Mouse (Mus musculus): ENCODE measurements around the gene Ifit1bl1.
"Not testable (repeated sequence)": the region's sequence is repeated elsewhere in the genome, so short reads cannot be mapped to it uniquely, and the experiment has no call there.

Ifit1bl1 gene

DNA sequence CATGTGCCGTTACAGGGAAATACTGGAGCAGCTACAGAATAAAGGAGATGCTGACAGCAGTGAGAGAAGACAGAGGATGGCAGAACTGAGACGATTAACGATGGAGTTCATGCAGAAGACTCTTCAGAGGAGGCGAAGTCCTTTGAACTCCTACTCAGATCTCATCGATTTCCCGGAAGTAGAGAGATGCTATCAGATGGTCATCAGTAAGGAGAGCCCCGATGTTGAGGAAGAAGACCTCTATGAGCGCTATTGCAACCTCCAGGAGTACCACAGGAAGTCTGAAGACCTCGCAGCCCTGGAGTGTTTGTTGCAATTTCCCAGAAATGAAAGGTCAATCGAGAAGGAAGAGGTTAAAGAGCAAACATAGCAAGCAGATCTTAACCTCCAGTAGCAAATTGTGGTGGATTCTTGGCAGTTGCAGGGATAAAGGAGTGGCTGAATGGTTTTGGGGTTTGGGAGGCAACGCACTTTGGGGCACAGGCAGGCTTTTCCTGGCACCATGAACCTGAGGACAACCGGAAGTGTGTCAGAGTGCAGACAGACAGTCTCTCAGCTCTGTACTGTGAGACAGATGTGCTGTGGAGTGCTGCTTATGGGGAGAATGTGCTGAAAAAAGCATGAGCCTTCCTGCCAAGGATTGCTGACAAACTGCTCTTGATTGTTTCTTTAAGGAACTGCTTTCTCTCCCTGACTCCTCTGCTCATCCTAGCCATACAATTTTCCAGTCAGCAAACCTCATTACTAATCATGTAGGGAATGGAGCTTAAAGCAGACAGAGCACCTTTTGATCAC, 13.7 kb downstream of the Ifit1bl1 start:
- not testable (repeated sequence) for DNase-seq

DNA sequence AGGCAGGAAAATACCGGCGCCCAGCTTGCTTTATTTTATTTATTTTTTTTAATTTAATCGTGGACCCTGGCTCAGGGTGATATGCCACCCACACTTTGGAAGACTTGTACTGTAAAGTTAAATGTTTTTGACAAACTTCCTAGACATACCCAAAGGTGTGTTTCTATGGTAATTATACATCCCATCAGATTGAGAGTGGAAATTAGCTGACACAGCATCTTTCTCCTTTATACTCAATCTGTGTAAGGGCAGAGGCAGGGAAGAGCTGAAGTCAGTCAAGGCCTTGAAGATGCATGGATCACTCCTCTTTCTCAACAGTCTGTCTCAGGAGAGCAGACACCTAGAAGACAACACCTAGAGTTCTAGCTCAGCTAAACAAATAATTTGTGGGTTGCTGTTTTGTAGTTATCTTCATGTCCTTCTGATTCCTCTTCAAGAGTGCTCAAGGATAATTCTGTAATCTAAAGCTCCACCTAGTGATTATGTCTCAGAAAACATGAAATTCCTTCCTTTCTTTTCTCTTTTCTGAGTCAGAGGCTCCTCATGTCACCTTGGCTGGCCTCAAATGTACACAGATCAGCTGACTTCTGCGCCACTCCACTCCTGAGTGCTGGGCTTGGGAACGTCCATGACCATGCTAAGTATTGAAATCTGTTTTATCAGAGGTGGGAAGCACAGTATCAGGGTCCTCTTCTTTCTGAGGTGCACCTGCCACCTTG, 15.9 kb downstream of the Ifit1bl1 start:
- DNase-seq: not testable (repeated sequence)

DNA sequence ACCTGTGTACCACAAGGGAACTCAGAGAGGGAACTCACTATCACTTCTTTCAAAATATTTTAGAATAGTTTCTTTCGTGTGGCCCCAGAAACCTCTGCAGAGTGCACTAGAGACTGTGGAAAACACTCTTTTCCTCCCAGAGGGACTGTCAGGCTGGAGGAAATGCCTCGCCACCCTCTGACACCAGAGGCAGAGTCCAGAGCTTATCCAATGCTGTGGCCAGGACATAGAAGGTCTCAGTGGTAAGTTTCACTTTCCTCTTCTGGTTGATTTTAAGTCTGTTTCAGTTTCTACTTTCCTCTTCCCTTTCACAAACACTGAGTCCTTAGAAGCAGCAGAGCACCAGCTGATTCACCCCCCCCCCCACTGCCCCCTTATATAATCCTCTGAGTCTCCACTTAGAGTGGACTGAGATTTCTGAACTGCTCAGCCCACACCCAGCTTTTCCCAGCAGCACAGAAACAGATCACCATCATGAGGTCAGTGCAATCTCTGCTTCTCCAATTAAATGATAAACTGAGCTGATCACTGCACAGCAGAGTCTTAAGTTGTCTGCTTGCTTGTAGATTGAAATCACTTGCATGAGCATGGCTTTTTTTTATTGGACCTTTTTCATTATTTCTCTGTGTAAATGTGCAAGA, 18.5 kb downstream of the Ifit1bl1 start, which contains the start of gene Ifit3:
Gene Ifit3 (plus strand): TSS at position 406 of the 641 bp plus-strand sequence.
- not testable (repeated sequence) for DNase-seq

DNA sequence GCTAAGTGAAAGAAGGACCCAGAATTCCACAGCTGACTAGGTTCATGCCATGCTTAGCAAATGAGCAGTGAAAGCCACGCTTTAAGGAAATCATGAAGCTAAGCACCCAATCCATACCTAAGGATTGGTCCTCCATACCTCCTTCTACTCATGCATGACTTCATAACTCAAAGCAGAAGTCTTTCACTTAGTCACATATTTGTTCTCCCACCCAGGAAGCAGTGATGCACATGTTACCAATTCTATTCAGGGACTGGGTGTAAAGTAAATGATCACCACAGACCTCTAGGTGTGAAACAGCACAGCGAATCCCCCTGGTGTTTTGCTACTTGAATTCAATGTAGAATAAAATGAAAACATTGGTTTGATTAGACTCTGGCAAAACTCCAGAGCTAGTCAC, 19.1 kb downstream of the Ifit1bl1 start:
- DNase-seq: not testable (repeated sequence)

DNA sequence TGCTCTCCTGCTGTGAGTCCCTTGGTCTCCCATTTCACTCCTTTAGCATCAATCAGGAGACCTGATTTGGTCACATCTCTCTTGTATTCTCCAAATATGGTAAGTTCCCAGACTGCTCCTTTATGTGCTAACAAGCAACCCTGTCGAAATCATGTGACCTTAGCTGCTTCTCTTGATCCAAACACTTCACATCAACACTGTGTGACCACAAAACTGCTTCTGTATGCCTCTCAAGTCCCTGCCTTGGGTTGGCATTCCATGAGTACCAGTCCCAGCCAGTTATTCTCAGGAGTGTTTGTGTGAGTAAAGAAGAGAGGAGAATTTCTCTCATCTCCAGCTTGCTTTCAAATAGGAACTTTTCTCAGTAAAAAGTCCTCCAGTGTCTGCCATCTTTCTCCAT, 24.6 kb downstream of the Ifit1bl1 start:
- DNase-seq: no peak

DNA sequence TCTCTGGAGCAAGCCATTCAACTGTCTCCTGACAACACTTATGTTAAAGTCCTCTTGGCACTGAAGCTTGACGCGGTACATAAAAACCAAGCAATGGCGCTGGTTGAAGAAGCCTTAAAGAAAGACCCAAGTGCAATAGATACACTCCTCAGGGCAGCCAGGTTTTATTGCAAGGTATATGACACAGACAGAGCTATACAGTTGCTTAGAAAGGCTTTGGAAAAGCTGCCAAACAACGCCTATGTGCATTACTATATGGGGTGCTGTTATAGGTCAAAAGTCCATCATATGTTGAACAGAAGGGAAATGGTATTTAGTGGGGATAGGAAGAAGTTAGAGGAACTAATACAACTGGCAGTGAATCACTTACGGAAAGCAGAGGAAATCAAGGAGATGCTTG, 28.1 kb downstream of the Ifit1bl1 start:
- no peak for DNase-seq

DNA sequence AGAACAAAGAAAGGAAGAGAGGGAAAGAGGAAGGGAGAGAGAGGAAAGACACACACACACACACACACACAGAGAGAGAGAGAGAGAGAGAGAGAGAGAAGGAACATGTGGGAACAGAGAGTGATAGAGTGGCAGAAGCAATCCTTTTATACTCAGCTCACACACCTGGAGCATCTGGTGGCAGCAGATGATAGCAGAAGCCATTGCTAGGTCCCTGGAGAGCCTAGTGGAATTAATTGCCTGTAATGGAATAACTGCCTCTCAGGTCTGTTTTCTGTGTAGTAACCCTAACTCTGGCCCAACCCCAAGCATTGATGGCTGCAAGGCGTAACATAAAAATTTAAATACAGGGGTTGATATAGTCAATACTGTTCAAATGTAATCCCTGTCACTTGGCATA, 30.7 kb downstream of the Ifit1bl1 start:
- no peak for DNase-seq

DNA sequence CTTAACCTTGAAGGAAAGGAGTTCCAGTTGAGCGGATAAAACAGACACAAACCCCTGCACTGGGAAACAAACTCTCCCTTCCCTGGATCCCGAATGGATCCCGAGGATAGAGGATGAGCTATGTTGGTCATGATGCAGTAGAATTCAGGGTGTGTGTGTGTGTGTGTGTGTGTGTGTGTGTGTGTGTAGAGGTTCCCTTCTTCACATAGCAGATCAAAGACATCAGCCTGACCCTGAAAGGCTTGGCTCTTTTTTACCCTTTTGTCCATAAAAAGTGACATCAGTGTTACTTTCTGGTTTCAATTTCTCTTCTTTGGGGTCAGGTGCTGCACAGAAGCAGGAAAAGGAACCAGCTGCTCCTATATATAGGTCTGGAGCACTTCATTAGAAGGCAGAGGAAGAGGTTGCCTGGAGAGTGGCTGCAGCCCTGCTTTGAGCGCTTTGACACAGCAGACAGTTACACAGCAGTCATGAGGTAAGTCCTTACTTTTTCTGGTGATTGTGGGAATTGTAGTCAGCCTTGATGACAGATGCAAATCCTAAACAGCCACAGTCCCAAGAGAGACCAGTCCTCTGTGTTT, 31.8 kb downstream of the Ifit1bl1 start:
- no peak for DNase-seq

DNA sequence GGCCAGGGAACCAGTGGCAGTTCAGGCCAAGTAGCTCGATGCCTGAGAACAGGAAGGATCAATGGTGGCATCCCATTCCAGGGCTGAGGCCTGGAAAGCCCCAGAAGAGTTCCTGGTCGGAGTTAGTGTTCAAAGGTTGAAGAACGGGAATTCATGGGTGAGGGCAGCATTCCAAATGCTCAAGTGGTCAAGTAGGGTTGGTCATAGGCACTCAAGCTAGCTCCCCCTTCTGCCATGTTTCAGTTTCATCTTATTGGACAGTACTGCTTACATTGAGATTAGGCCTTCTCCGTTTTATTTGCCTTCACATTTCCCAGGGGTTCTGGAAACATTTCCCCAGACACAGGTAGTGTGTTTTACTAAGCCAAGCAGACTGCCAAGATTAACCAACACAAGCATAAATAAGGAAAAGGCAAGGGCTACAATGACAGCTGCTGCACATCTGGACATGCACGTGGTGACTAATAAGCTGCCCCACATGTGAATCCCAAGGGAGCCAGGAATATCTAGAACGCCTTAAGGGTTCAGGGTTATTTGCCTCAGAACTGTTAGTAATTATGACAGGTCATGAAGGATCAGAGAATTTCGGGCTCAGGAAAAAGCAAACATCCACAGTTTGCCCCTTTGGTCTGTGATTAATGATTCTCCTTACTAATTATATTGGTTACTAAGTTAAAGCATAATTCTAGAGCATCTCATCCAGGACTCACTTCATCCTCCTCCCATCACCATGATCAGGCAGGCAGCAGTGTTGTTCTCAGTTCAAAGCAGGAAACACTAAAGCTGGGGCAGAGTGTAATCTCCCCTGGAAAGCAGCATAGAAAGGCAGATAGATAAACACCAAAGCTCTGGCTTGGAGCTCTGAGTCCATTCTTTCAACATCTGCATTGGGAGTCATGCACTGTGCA, 32.5 kb downstream of the Ifit1bl1 start:
- no peak for DNase-seq

DNA sequence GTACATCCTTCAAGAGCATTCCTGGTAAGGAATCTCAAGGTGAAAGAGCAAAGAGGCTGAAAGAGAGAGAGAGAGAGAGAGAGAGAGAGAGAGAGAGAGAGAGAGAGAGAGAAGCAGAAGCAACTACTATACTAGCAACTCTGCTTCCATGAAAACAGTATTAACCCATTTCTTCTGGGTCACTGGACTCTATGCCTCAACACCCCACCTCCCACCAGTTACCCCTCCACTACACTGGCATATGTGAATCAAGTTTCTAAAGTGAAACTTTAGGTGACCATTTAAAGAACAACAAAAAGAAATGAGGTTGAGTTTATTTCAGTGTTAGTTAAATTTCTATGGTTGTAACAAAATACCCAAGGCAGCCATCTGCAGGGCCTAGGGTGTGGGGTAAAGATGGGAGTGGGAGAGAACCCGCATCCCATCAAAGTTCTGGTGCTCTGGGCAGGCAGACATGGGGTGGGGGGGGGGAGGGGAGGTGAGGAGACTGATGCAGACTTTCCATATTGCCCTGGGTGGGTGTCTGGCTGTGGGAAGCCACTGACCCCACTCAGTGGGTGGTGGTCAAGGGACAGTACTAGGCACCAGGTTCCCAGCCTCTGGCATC, 35.5 kb downstream of the Ifit1bl1 start:
- no peak for DNase-seq

DNA sequence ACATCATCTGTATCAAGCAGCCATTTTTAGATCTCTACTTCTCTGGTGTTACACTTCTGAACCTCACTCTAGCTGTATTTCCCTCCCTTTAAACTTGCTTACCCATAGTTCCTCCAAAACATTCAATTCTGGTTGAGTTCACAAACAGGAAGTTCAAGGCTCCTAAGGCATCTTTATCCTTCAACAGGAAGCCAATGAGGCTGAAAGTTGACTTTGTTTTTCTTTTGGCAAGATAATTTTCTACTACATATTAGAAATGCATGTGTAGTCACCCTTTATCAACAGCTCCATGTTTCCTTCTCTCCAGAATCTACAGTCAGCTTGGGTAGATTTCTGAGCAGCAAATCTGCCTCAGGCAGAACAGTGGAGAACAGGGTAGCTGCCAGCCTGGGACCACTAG, 39.2 kb downstream of the Ifit1bl1 start:
- no peak for DNase-seq

DNA sequence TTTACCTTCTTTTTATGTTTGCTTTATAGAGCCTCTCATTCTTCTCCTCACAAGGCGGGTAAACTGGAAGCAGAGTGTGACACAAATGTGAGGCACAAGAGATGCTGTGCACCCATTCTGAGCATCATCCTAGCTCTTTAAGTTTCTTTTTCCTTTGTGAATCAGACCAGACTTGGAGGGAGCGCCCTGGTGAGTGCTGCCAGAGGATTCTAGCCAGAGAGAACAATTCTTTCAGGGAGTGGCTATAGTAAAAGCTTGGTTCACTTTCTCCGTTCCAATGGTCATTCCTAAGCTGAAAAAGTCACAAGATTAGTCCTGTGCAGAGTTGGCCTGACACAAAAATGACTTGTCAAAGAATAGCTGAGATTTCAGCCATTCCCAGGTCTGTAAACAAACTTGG, 45.1 kb downstream of the Ifit1bl1 start:
- DNase-seq: no peak

DNA sequence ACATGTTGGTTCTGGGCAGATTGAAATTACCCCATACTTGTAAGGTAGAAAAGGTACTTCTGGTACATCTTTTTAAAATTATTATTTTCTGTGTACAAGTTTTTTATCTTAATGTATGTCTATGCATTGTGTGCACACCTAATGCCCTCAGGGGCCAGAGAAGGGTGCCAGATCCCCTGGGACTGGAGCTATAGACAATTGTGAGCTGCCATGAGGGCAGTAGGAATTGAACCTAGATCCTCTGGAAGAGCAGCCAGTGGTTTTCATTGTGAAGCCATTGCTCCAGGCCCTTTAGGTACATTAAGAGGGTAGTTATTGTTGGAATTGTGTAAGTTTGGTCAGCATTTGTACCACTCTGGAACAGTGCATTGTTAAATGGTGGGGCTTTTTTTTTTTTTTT, 47.7 kb downstream of the Ifit1bl1 start:
- no peak for DNase-seq

DNA sequence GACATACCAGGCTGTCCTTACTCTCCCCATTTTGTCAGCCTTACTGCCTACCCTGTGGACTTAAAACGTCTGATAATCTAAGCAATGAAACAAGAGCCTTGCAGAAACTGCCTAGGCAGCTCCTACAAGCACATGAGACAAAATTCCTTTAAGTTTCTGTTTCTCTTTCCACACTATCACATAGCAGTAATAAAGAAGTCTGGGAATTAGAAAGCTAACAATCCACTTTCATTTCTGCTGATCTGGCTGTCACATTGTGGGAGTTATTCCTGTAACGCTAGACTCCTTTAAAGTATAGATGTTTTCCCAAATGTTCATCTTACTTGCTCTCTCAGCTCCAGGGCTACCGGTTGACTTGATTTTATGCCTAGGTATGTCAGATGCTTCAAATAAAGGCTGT, 48.2 kb downstream of the Ifit1bl1 start:
- DNase-seq: no peak

DNA sequence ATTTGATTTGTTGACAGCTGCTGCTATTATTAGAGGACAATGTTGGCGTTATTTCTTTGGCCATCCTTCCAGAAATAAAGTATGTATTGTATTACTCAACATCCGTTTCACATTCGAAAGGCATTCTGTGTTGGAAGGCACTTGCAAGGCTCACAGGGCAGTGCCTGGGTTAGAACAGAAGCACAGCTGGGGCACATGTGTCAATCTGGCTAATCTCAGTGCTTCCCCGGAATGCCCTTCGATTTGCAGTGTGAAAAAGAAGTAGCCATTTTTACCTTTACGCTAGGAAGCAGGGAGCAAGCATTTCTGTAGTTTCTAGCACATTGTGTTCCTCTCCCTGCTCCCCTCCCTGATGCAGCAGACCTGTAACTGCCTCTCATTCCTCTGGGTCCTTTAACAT, 48.7 kb downstream of the Ifit1bl1 start:
- no peak for DNase-seq

DNA sequence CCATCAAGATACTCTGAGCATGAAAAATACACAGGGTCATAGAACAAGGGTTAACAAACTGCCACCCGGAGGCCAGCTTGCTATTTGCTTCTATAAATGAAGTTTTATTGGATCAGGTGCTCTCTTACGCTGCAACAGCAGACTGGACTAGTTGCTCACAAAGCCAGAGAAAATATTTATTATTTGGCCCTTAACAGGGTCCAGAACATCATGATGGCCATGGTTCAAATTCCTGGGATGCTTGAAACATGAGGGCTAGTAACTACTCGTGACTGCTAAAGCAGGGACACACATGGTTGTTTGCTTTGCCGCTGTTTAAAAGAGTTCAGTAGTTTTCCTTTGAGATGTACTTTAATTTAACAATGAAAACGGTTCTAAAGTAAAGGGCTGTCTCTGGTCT, 49.8 kb downstream of the Ifit1bl1 start:
- DNase-seq: no peak

DNA sequence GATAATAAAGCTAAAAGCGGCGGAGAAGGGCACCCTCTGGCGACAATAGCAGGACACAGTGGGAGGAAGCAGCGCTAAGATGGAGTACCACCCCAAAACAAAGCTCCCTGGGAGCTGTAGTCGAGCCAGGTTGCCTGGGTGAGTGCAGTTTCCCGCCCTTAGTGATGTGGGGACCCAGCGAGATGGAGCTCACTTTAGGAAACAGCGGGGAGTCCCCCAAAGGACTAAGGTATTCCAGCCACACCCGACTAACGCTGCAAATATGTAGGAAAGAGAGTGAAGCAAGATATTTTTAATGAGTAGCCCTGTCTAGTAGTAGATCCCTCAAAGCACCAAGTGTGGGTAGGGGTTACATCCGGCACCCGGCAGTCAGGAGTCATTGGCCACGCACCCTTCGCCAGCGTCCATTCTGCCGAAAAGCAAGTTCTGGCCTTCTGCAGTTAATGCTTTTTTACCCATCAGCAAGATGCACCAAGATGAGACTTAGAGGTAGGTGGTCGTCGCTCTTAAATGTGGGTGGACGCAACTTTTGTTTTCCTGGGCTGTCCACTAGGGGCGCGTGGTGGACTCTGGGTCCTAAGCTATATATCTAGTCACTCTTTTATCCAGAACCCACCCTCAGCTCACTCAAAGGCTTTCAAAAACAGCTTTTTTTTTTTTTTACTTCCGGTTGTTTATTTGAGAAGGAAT, 51.1 kb downstream of the Ifit1bl1 start, which contains the start of gene Ifit2:
Gene Ifit2 (plus strand): TSS at position 161 of the 690 bp plus-strand sequence.
- DNase-seq: peak; percentile 46 to 56

DNA sequence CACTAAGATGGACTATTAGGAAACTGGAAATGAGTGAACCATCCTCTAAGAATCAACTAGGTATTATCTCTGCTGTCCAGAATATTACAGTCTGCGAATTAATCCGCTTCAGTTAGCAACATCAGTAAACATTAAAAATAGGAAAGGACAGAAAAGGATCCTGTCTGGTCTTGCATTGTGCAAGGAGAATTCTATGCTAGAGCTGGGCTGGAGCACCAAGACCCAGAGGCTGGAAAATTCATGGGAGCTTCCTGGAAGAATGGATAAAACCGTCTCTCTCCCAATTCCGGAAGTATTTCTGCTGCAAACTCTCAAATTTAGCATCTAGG, 51.6 kb downstream of the Ifit1bl1 start:
- no peak for DNase-seq

DNA sequence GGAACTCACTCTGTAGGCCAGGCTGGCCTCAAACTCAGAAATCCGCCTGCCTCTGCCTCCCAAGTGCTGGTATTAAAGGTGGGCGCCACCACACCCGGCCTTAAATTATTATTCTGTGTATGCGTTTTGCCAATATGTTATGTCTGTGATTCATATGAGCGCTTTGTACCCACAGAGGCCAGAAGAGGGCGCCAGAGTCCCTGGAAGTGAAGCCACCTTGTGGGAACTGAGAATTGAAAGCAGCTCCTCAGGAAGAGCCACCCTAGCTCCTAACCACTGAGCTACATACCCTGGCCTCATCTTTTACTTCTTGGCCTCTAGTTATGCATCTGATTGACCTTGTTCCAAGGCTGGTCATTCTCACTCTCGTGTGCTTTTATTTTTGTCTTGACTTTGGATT, 53.8 kb downstream of the Ifit1bl1 start:
- peak; percentile 40 to 50 for DNase-seq

DNA sequence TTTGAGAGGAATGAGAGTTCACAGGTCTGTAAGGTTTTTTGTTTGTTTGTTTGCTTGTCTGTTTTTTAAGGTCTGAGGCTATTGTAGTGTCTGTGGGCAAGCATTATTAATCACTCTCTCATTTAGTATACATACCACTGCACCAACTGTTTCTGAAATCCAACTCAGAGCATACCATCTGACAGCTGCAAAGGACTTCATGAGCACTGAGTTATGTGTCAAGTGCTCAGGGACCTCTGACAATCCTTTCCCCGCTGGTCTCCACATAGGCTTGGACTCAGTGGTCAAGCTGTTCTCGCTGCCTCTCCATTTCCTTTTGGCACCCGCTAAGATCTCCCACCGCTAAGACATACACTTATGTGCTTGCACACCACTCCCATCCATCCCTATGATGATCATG, 55.5 kb downstream of the Ifit1bl1 start:
- no peak for DNase-seq

All from cerebellum, adult 18-20 months (tissue).